Mouse (Mus musculus) intestine, embryonic 14.5 days (tissue): ENCODE results near the gene Map3k19. TPM values are rescaled to one million over a fixed set of nuclear protein-coding genes. Genes with fewer than 3 reads are reported as not detected.

ENCODE experiments used
- ATAC-seq: fragments of 200-750 bp; cut with Nextera tagmentation; replicated peaks from 2 replicates; pipeline ENCODE4 v1.8.0; 2017; ENCODE audit warnings: low read depth, moderate number of reproducible peaks, moderate TSS enrichment, moderate library complexity; ENCODE audit not compliant: low FRiP score, low TSS enrichment
- DNase-seq: peaks from one replicate; pipeline ENCODE4 v3.0.0-alpha.2; 2018; ENCODE audit warnings: low spot score
- H3K27ac ChIP-seq: fragments of 300-500 bp; sonication (generic); 2 replicates; pipeline ENCODE4 v1.5.1; 2014; ENCODE audit warnings: low read depth, mild to moderate bottlenecking, control low read depth
- H3K27me3 ChIP-seq: fragments of 300-500 bp; sonication (generic); replicated peaks from 2 replicates; pipeline ENCODE4 v1.6.1; 2014; ENCODE audit warnings: low read length, control low read depth; ENCODE audit not compliant: control insufficient read depth, insufficient read depth
- H3K36me3 ChIP-seq: fragments of 300-500 bp; sonication (generic); 2 replicates; pipeline ENCODE4 v1.6.1; 2014; ENCODE audit warnings: low read length, control low read depth; ENCODE audit not compliant: control insufficient read depth, insufficient read depth
- H3K4me1 ChIP-seq: fragments of 300-500 bp; sonication (generic); replicated peaks from 2 replicates; pipeline ENCODE4 v1.6.1; 2014; ENCODE audit warnings: low read length, control low read depth, mixed read lengths; ENCODE audit not compliant: control insufficient read depth, insufficient read depth
- H3K4me2 ChIP-seq: fragments of 300-500 bp; sonication (generic); 2 replicates; pipeline ENCODE4 v1.6.1; 2014; ENCODE audit warnings: low read length
- H3K4me3 ChIP-seq: fragments of 300-500 bp; sonication (generic); 2 replicates; pipeline ENCODE4 v1.5.1; 2014; ENCODE audit warnings: low read depth, low read length, control low read depth, mixed read lengths
- H3K9ac ChIP-seq: fragments of 300-500 bp; sonication (generic); 2 replicates; pipeline ENCODE4 v1.6.1; 2014; ENCODE audit warnings: mild to moderate bottlenecking, low read length
- H3K9me3 ChIP-seq: fragments of 300-500 bp; sonication (generic); 2 replicates; pipeline ENCODE4 v1.6.1; 2016; ENCODE audit warnings: low read length, control low read depth; ENCODE audit not compliant: control insufficient read depth
- WGBS: fragments of 180-500 bp; shearing (Covaris S2); extraction: QIAGEN DNeasy Blood & Tissue Kit; methylation state at CpG from one replicate; pipeline ENCODE4 v1.1.7; 2014; 5-methylcytosine and 5-hydroxymethylcytosine counted together
- polyA plus RNA-seq: library from polyadenylated mRNA; unstranded; fragments of >200 nt; fragmentation: Nextera tagmentation; extraction: Ambion mirVana; gene quantifications from 2 replicates; pipeline ENCODE4 v1.2.1, GENCODE M21; 2014

The Map3k19 gene
- polyA plus RNA-seq, 1 experiment from 2014 or later, result not detected

- DNase-seq (no peak), ATAC-seq (0 out of 2 replicates have a peak, but pooled peaks have one; percentile 60)
- H3K9me3 ChIP-seq, result no peaks in the 10 kb centered on the region
- no peaks in the 10 kb centered on the region for H3K27me3 ChIP-seq
- H3K27ac ChIP-seq, result no peak overlapping the region
- H3K4me1 ChIP-seq, result no peaks in the 10 kb centered on the region
- no peak overlapping the region for H3K4me3 ChIP-seq
- H3K9ac ChIP-seq, result no peak overlapping the region
- H3K36me3 ChIP-seq, result no peaks in the 10 kb centered on the region
- H3K4me2 ChIP-seq, result no peak overlapping the region
- 16% methylated on average over 2 of the region's 2 CpGs for WGBS
Observed at GRCm38 (mm10) chr1:127827325-127827724, 27.5 kb downstream of the Map3k19 start.

- Histone ChIP-seq H3K4me2 (no peak overlapping the region), H3K27ac (no peak overlapping the region), H3K9ac (no peak overlapping the region), H3K4me1 (no peaks in the 10 kb centered on the region), H3K36me3 (no peaks in the 10 kb centered on the region), H3K9me3 (no peaks in the 10 kb centered on the region), H3K27me3 (no peaks in the 10 kb centered on the region), H3K4me3 (no peak overlapping the region)
- DNase-seq (no peak), ATAC-seq (no peak)
- 74% methylated on average over 6 of the region's 6 CpGs for WGBS
Observed at GRCm38 (mm10) chr1:127816381-127816780, 38.5 kb downstream of the Map3k19 start.

- H3K4me2 ChIP-seq, result no peak overlapping the region
Observed at GRCm38 (mm10) chr1:127812929-127813328, 41.9 kb downstream of the Map3k19 start.

GRCm38 (mm10) chr1:127808671-127809070, 46.2 kb downstream of the Map3k19 start:
- Histone ChIP-seq H3K9ac (no peak overlapping the region), H3K4me2 (no peak overlapping the region), H3K36me3 (peaks cover 25% of the 10 kb centered on the region), H3K9me3 (no peaks in the 10 kb centered on the region), H3K27me3 (no peaks in the 10 kb centered on the region), H3K27ac (no peak overlapping the region), H3K4me3 (no peak overlapping the region), H3K4me1 (no peaks in the 10 kb centered on the region)
- 93% methylated on average over 7 of the region's 7 CpGs for WGBS
- DNase-seq (no peak), ATAC-seq (no peak)

More at GRCm38 (mm10) chr1:127812929-127813328, 41.9 kb downstream of the Map3k19 start:
- H3K27me3 ChIP-seq, result no peaks in the 10 kb centered on the region
- ATAC-seq (no peak), DNase-seq (peak; percentile 40)
- 60% methylated on average over 7 of the region's 7 CpGs for WGBS
- no peaks in the 10 kb centered on the region for H3K4me1 ChIP-seq
- H3K9me3 ChIP-seq, result no peaks in the 10 kb centered on the region
- no peak overlapping the region for H3K9ac ChIP-seq
- no peak overlapping the region for H3K27ac ChIP-seq
- no peaks in the 10 kb centered on the region for H3K36me3 ChIP-seq
- no peak overlapping the region for H3K4me3 ChIP-seq

- no peaks in the 10 kb centered on the region for H3K9me3 ChIP-seq
- H3K4me3 ChIP-seq, result no peak overlapping the region
- ATAC-seq (no peak), DNase-seq (no peak)
- no peaks in the 10 kb centered on the region for H3K4me1 ChIP-seq
- no peaks in the 10 kb centered on the region for H3K27me3 ChIP-seq
- H3K27ac ChIP-seq, result no peak overlapping the region
- peaks cover 74% of the 10 kb centered on the region for H3K36me3 ChIP-seq
- no peak overlapping the region for H3K4me2 ChIP-seq
- no peak overlapping the region for H3K9ac ChIP-seq
- WGBS, result 87% methylated on average over 8 of the region's 8 CpGs
Observed at GRCm38 (mm10) chr1:127802916-127803315, 51.9 kb downstream of the Map3k19 start.

GRCm38 (mm10) chr1:127796752-127797151, 58.1 kb downstream of the Map3k19 start:
- Histone ChIP-seq H3K36me3 (peaks cover 65% of the 10 kb centered on the region), H3K4me2 (no peak overlapping the region), H3K9me3 (no peaks in the 10 kb centered on the region), H3K4me1 (no peaks in the 10 kb centered on the region), H3K9ac (no peak overlapping the region), H3K27me3 (no peaks in the 10 kb centered on the region), H3K27ac (no peak overlapping the region), H3K4me3 (no peak overlapping the region)
- ATAC-seq, result no peak
- DNase-seq, result no peak
- 73% methylated on average over 1 of the region's 1 CpGs for WGBS

- Histone ChIP-seq H3K4me2 (no peak overlapping the region), H3K4me1 (no peaks in the 10 kb centered on the region), H3K27ac (no peak overlapping the region), H3K9me3 (no peaks in the 10 kb centered on the region), H3K9ac (no peak overlapping the region), H3K36me3 (peaks cover 65% of the 10 kb centered on the region), H3K27me3 (no peaks in the 10 kb centered on the region), H3K4me3 (no peak overlapping the region)
- WGBS, result 63% methylated on average over 4 of the region's 4 CpGs
- no peak for DNase-seq
- ATAC-seq, result no peak
Observed at GRCm38 (mm10) chr1:127796341-127796740, 58.5 kb downstream of the Map3k19 start.

GRCm38 (mm10) chr1:127795087-127795769, 59.6 kb downstream of the Map3k19 start:
- H3K4me2 ChIP-seq, result no peak overlapping the region

GRCm38 (mm10) chr1:127793459-127793858, 61.4 kb downstream of the Map3k19 start:
- no peak overlapping the region for H3K4me3 ChIP-seq
- ATAC-seq (no peak), DNase-seq (no peak)
- no peaks in the 10 kb centered on the region for H3K27me3 ChIP-seq
- no peak overlapping the region for H3K27ac ChIP-seq
- peaks cover 41% of the 10 kb centered on the region for H3K36me3 ChIP-seq
- WGBS, result 92% methylated on average over 1 of the region's 1 CpGs
- no peak overlapping the region for H3K9ac ChIP-seq
- H3K4me1 ChIP-seq, result no peaks in the 10 kb centered on the region
- H3K9me3 ChIP-seq, result no peaks in the 10 kb centered on the region
- no peak overlapping the region for H3K4me2 ChIP-seq

More at GRCm38 (mm10) chr1:127795087-127795769, 59.6 kb downstream of the Map3k19 start:
- no peak overlapping the region for H3K27ac ChIP-seq
- no peak overlapping the region for H3K4me3 ChIP-seq
- ATAC-seq (no peak), DNase-seq (no peak)
- no peaks in the 10 kb centered on the region for H3K27me3 ChIP-seq
- peaks cover 56% of the 10 kb centered on the region for H3K36me3 ChIP-seq
- H3K4me1 ChIP-seq, result no peaks in the 10 kb centered on the region
- 90% methylated on average over 6 of the region's 6 CpGs for WGBS
- no peaks in the 10 kb centered on the region for H3K9me3 ChIP-seq
- no peak overlapping the region for H3K9ac ChIP-seq
